Mouse (Mus musculus) MEL (cell line): ENCODE data around the gene Wwc1.

Experiments used
- BHLHE40 ChIP-seq: IDR thresholded peaks from 2 replicates; pipeline ENCODE4 v1.6.1; 2012; ENCODE audit warnings: low read depth, mild to moderate bottlenecking, inconsistent platforms, low read length, improper control_type of control experiment, borderline replicate concordance
- CTCF ChIP-seq, 3 experiments: IDR thresholded peaks in 2 of 3; conservative IDR thresholded peaks in 1 of 3; 2 replicates each; pipeline ENCODE4 v1.5.1; 2011 to 2012; ENCODE audit warnings: low read length in 3 of 3, low read depth in 2 of 3, mild to moderate bottlenecking in 2 of 3, improper control_type of control experiment in 1 of 3, inconsistent platforms in 1 of 3, mixed read lengths in 1 of 3, moderate library complexity in 1 of 3; ENCODE audit not compliant: control insufficient read depth in 1 of 3, insufficient read depth in 1 of 3, poor library complexity in 1 of 3, severe bottlenecking in 1 of 3
- ELF1 ChIP-seq: IDR thresholded peaks from 2 replicates; pipeline ENCODE4 v1.6.1; 2014; ENCODE audit warnings: low read depth, mild to moderate bottlenecking, inconsistent platforms, low read length, improper control_type of control experiment, moderate library complexity
- EP300 ChIP-seq, 2 experiments: IDR thresholded peaks; 2 replicates each; pipeline ENCODE4 v1.6.1; 2011; ENCODE audit warnings: improper control_type of control experiment in 2 of 2, low read length in 2 of 2, low read depth in 1 of 2, mild to moderate bottlenecking in 1 of 2
- GATA1 ChIP-seq: IDR thresholded peaks from 2 replicates; pipeline ENCODE4 v1.6.1; 2011; ENCODE audit warnings: low read depth, low read length, improper control_type of control experiment
- HCFC1 ChIP-seq: IDR thresholded peaks from 2 replicates; pipeline ENCODE4 v1.6.1; 2012; ENCODE audit warnings: low read depth, mild to moderate bottlenecking, inconsistent platforms, low read length, improper control_type of control experiment, moderate library complexity
- KAT2A ChIP-seq: conservative IDR thresholded peaks from 2 replicates; pipeline ENCODE4 v1.6.1; 2012; ENCODE audit warnings: low read depth, low read length, improper control_type of control experiment, inconsistent platforms
- MAX ChIP-seq: IDR thresholded peaks from 2 replicates; pipeline ENCODE4 v1.6.1; 2011; ENCODE audit warnings: low read length, improper control_type of control experiment
- POLR2A ChIP-seq, 2 experiments: IDR thresholded peaks; 2 replicates each; pipeline ENCODE4 v1.6.1; 2011 to 2012; ENCODE audit warnings: low read length in 2 of 2, mild to moderate bottlenecking in 2 of 2, control low read depth in 1 of 2, improper control_type of control experiment in 1 of 2, low read depth in 1 of 2, moderate library complexity in 1 of 2; ENCODE audit not compliant: control insufficient read depth in 1 of 2, insufficient read depth in 1 of 2, poor library complexity in 1 of 2
- USF2 ChIP-seq, 2 experiments: IDR thresholded peaks; 2 replicates each; pipeline ENCODE4 v1.6.1; 2011 to 2012; ENCODE audit warnings: improper control_type of control experiment in 2 of 2, low read length in 2 of 2, borderline replicate concordance in 1 of 2, inconsistent platforms in 1 of 2, low read depth in 1 of 2, mild to moderate bottlenecking in 1 of 2; ENCODE audit not compliant: insufficient read depth in 1 of 2
- ZKSCAN1 ChIP-seq: IDR thresholded peaks from 2 replicates; pipeline ENCODE4 v1.6.1; 2012; ENCODE audit warnings: low read depth, mild to moderate bottlenecking, inconsistent platforms, low read length, improper control_type of control experiment, moderate library complexity
- ZNF384 ChIP-seq: IDR thresholded peaks from 2 replicates; pipeline ENCODE4 v1.6.1; 2012; ENCODE audit warnings: low read depth, mild to moderate bottlenecking, inconsistent platforms, low read length, improper control_type of control experiment

GRCm38 (mm10) chr11:35919383-35919782 is 60.9 kb downstream of the Wwc1 start:
- TF ChIP-seq CTCF (IDR thresholded peaks at IDR 0.05 in 2 of 3, conservative IDR thresholded peaks at IDR 0.05 in 1 of 3; ENCODE audit: control insufficient read depth in 1 of 3, insufficient read depth in 1 of 3, low read depth in 2 of 3, low read length in 3 of 3, poor library complexity in 1 of 3, severe bottlenecking in 1 of 3) (no peak), ZKSCAN1 (no peak), USF2 (IDR thresholded peaks at IDR 0.05; ENCODE audit: borderline replicate concordance in 1 of 2, insufficient read depth in 1 of 2, low read depth in 1 of 2, low read length in 2 of 2) (no peak), EP300 (IDR thresholded peaks at IDR 0.05; ENCODE audit: low read depth in 1 of 2, low read length in 2 of 2) (no peak), ZNF384 (no peak), ELF1 (no peak), MAX (no peak), KAT2A (no peak), GATA1 (no peak), HCFC1 (no peak), BHLHE40 (no peak), POLR2A (IDR thresholded peaks at IDR 0.05; ENCODE audit: control insufficient read depth in 1 of 2, insufficient read depth in 1 of 2, low read depth in 1 of 2, low read length in 2 of 2, poor library complexity in 1 of 2) (no peak)
